Mouse (Mus musculus): ENCODE results near the gene Defb13. TPM values are rescaled to one million over a fixed set of nuclear protein-coding genes. Genes with fewer than 3 reads are reported as not detected.

The Defb13 gene
- polyA plus RNA-seq, 1 experiment: not detected

- Histone ChIP-seq H3K4me1 (ENCODE audit: control insufficient read depth, insufficient read depth, low read length) (no peaks in the 10 kb centered on the region), H3K4me3 (replicated peaks; ENCODE audit: control insufficient read depth, low read depth, low read length) (no peak overlapping the region), H3K27ac (ENCODE audit: control insufficient read depth, insufficient read depth, low read depth, low read length, poor library complexity) (no peak overlapping the region)
- 37% methylated on average over 3 of the region's 3 CpGs for WGBS
- TF ChIP-seq CTCF (IDR thresholded peaks at IDR 0.05; ENCODE audit: control insufficient read depth, insufficient read depth, low read length) (no peak), POLR2A (IDR thresholded peaks at IDR 0.05; ENCODE audit: borderline replicate concordance, control insufficient read depth, low read depth, low read length) (no peak)
Observed at GRCm38 (mm10) chr8:21995181-21995580, 48.6 kb downstream of the Defb13 start.

Other genes starting within 250 kb of the Defb13 start
- not detected in 2 replicates for gene AY761184, start 243.1 kb upstream of the Defb13 start, polyA plus RNA-seq (2011; ENCODE audit: insufficient read depth, insufficient read length, low replicate concordance, missing spikeins)
- gene Defa24, start 212.3 kb upstream of the Defb13 start, polyA plus RNA-seq (2011; ENCODE audit: insufficient read depth, insufficient read length, low replicate concordance, missing spikeins): not detected in 2 replicates
- not detected in 2 replicates for gene Defb50, start 123.2 kb upstream of the Defb13 start, polyA plus RNA-seq (2011; ENCODE audit: insufficient read depth, insufficient read length, low replicate concordance, missing spikeins)
- gene Defb2, start 106.8 kb upstream of the Defb13 start, polyA plus RNA-seq (2011; ENCODE audit: insufficient read depth, insufficient read length, low replicate concordance, missing spikeins): not detected in 2 replicates
- gene Defb10, start 87.9 kb upstream of the Defb13 start, polyA plus RNA-seq (2011; ENCODE audit: insufficient read depth, insufficient read length, low replicate concordance, missing spikeins): not detected in 2 replicates
- not detected in 2 replicates for gene Defb9, start 61.3 kb upstream of the Defb13 start, polyA plus RNA-seq (2011; ENCODE audit: insufficient read depth, insufficient read length, low replicate concordance, missing spikeins)
- not detected in 2 replicates for gene Defb11, start 40.4 kb upstream of the Defb13 start, polyA plus RNA-seq (2011; ENCODE audit: insufficient read depth, insufficient read length, low replicate concordance, missing spikeins)
- not detected in 2 replicates for gene Defb15, start 14.1 kb upstream of the Defb13 start, polyA plus RNA-seq (2011; ENCODE audit: insufficient read depth, insufficient read length, low replicate concordance, missing spikeins)
- gene Defb35, start 8.4 kb upstream of the Defb13 start, polyA plus RNA-seq (2011; ENCODE audit: insufficient read depth, insufficient read length, low replicate concordance, missing spikeins): not detected in 2 replicates
- not detected in 2 replicates for gene Fam90a1a, start 12.0 kb downstream of the Defb13 start, polyA plus RNA-seq (2011; ENCODE audit: insufficient read depth, insufficient read length, low replicate concordance, missing spikeins)
- not detected in 2 replicates for gene Ccdc70, start 23.0 kb downstream of the Defb13 start, polyA plus RNA-seq (2011; ENCODE audit: insufficient read depth, insufficient read length, low replicate concordance, missing spikeins)
- gene Atp7b, start 113.5 kb downstream of the Defb13 start, polyA plus RNA-seq (2011; ENCODE audit: insufficient read depth, insufficient read length, low replicate concordance, missing spikeins): 2.6 and 4.3 TPM in 2 replicates
- 0.61 and 3.5 TPM in 2 replicates for gene Alg11, start 114.0 kb downstream of the Defb13 start, polyA plus RNA-seq (2011; ENCODE audit: insufficient read depth, insufficient read length, low replicate concordance, missing spikeins)
- gene Nek5, start 178.3 kb downstream of the Defb13 start, polyA plus RNA-seq (2011; ENCODE audit: insufficient read depth, insufficient read length, low replicate concordance, missing spikeins): not detected in 2 replicates
- 2.6 and 19.3 TPM in 2 replicates for gene Nek3, start 219.7 kb downstream of the Defb13 start, polyA plus RNA-seq (2011; ENCODE audit: insufficient read depth, insufficient read length, low replicate concordance, missing spikeins)
- 29.1 and 30.2 TPM in 2 replicates for gene Ckap2, start 239.1 kb downstream of the Defb13 start, polyA plus RNA-seq (2011; ENCODE audit: insufficient read depth, insufficient read length, low replicate concordance, missing spikeins)
- 11.3 and 13.3 TPM in 2 replicates for gene Vps36, start 246.0 kb downstream of the Defb13 start, polyA plus RNA-seq (2011; ENCODE audit: insufficient read depth, insufficient read length, low replicate concordance, missing spikeins)

Data from bone marrow, adult 2 months (tissue).